Mouse (Mus musculus): Measurements from ENCODE around the gene Il31ra. TPM values are rescaled to one million over a fixed set of nuclear protein-coding genes. Genes with fewer than 3 reads are reported as not detected.
"Not testable (repeated sequence)": the region's sequence is repeated elsewhere in the genome, so short reads cannot be mapped to it uniquely, and the experiment has no call there.

Il31ra gene
- not detected in 2 replicates for polyA plus RNA-seq (2012; ENCODE audit: insufficient read depth, insufficient read length, missing spikeins)

- not testable (repeated sequence) for H3K27ac ChIP-seq (ENCODE audit: insufficient read depth, low read depth, low read length); H3K4me1 ChIP-seq (ENCODE audit: control insufficient read depth, insufficient read depth, low read length); H3K4me3 ChIP-seq (ENCODE audit: insufficient read depth, low read length)
Observed at GRCm38 (mm10) chr13:112594260-112594659, at the start of gene Il31ra. Gene Il31ra (minus strand): TSS chr13:112594360.

GRCm38 (mm10) chr13:112642897-112643296 lies 48.7 kb upstream of the Il31ra start:
- no peaks in the 10 kb centered on the region for H3K4me1 ChIP-seq (ENCODE audit: control insufficient read depth, insufficient read depth, low read length)
- no peak overlapping the region for H3K4me3 ChIP-seq (ENCODE audit: insufficient read depth, low read length)
- TF ChIP-seq CTCF (IDR thresholded peaks at IDR 0.05; ENCODE audit: low read depth, low read length) (no peak), POLR2A (IDR thresholded peaks at IDR 0.05; ENCODE audit: borderline replicate concordance, low read depth, low read length) (no peak)
- no peak overlapping the region for H3K27ac ChIP-seq (ENCODE audit: insufficient read depth, low read depth, low read length)

- Histone ChIP-seq H3K27ac (ENCODE audit: insufficient read depth, low read depth, low read length) (no peak overlapping the region), H3K4me3 (ENCODE audit: insufficient read depth, low read length) (no peak overlapping the region), H3K4me1 (ENCODE audit: control insufficient read depth, insufficient read depth, low read length) (peaks cover 4% of the 10 kb centered on the region)
- TF ChIP-seq POLR2A (IDR thresholded peaks at IDR 0.05; ENCODE audit: borderline replicate concordance, low read depth, low read length) = no peak
- TF ChIP-seq CTCF (IDR thresholded peaks at IDR 0.05; ENCODE audit: low read depth, low read length) = no peak
Observed at GRCm38 (mm10) chr13:112639111-112639510, 45.0 kb upstream of the Il31ra start.

GRCm38 (mm10) chr13:112636498-112636897 lies 42.3 kb upstream of the Il31ra start:
- Histone ChIP-seq H3K4me1 (ENCODE audit: control insufficient read depth, insufficient read depth, low read length) (peaks cover 4% of the 10 kb centered on the region), H3K27ac (ENCODE audit: insufficient read depth, low read depth, low read length) (no peak overlapping the region), H3K4me3 (ENCODE audit: insufficient read depth, low read length) (no peak overlapping the region)
- TF ChIP-seq POLR2A (IDR thresholded peaks at IDR 0.05; ENCODE audit: borderline replicate concordance, low read depth, low read length) (no peak), CTCF (IDR thresholded peaks at IDR 0.05; ENCODE audit: low read depth, low read length) (no peak)

- H3K4me1 ChIP-seq (ENCODE audit: control insufficient read depth, insufficient read depth, low read length) = peaks cover 4% of the 10 kb centered on the region
- H3K4me3 ChIP-seq (ENCODE audit: insufficient read depth, low read length) = no peak overlapping the region
- no peak overlapping the region for H3K27ac ChIP-seq (ENCODE audit: insufficient read depth, low read depth, low read length)
- TF ChIP-seq CTCF (IDR thresholded peaks at IDR 0.05; ENCODE audit: low read depth, low read length) = no peak
- TF ChIP-seq POLR2A (IDR thresholded peaks at IDR 0.05; ENCODE audit: borderline replicate concordance, low read depth, low read length) = no peak
Observed at GRCm38 (mm10) chr13:112635174-112635837, 41.1 kb upstream of the Il31ra start.

- no peak overlapping the region for H3K27ac ChIP-seq (ENCODE audit: insufficient read depth, low read depth, low read length)
- no peak for TF ChIP-seq CTCF (IDR thresholded peaks at IDR 0.05; ENCODE audit: low read depth, low read length)
- no peak for TF ChIP-seq POLR2A (IDR thresholded peaks at IDR 0.05; ENCODE audit: borderline replicate concordance, low read depth, low read length)
- no peaks in the 10 kb centered on the region for H3K4me1 ChIP-seq (ENCODE audit: control insufficient read depth, insufficient read depth, low read length)
- no peak overlapping the region for H3K4me3 ChIP-seq (ENCODE audit: insufficient read depth, low read length)
Observed at GRCm38 (mm10) chr13:112625566-112625965, 31.4 kb upstream of the Il31ra start.

- H3K4me1 ChIP-seq (ENCODE audit: control insufficient read depth, insufficient read depth, low read length) = no peaks in the 10 kb centered on the region
- TF ChIP-seq CTCF (IDR thresholded peaks at IDR 0.05; ENCODE audit: low read depth, low read length) (no peak), POLR2A (IDR thresholded peaks at IDR 0.05; ENCODE audit: borderline replicate concordance, low read depth, low read length) (no peak)
- H3K4me3 ChIP-seq (ENCODE audit: insufficient read depth, low read length) = no peak overlapping the region
- no peak overlapping the region for H3K27ac ChIP-seq (ENCODE audit: insufficient read depth, low read depth, low read length)
Observed at GRCm38 (mm10) chr13:112624622-112625021, 30.5 kb upstream of the Il31ra start.

GRCm38 (mm10) chr13:112623656-112624055 lies 29.5 kb upstream of the Il31ra start:
- Histone ChIP-seq H3K4me3 (ENCODE audit: insufficient read depth, low read length) (no peak overlapping the region), H3K4me1 (ENCODE audit: control insufficient read depth, insufficient read depth, low read length) (no peaks in the 10 kb centered on the region), H3K27ac (ENCODE audit: insufficient read depth, low read depth, low read length) (no peak overlapping the region)
- TF ChIP-seq CTCF (IDR thresholded peaks at IDR 0.05; ENCODE audit: low read depth, low read length) = no peak
- TF ChIP-seq POLR2A (IDR thresholded peaks at IDR 0.05; ENCODE audit: borderline replicate concordance, low read depth, low read length) = no peak

- Histone ChIP-seq H3K4me3 (ENCODE audit: insufficient read depth, low read length) (no peak overlapping the region), H3K27ac (ENCODE audit: insufficient read depth, low read depth, low read length) (no peak overlapping the region), H3K4me1 (ENCODE audit: control insufficient read depth, insufficient read depth, low read length) (no peaks in the 10 kb centered on the region)
- TF ChIP-seq POLR2A (IDR thresholded peaks at IDR 0.05; ENCODE audit: borderline replicate concordance, low read depth, low read length) = no peak
- TF ChIP-seq CTCF (IDR thresholded peaks at IDR 0.05; ENCODE audit: low read depth, low read length) = no peak
Observed at GRCm38 (mm10) chr13:112621592-112621991, 27.4 kb upstream of the Il31ra start.

GRCm38 (mm10) chr13:112608606-112609005 lies 14.4 kb upstream of the Il31ra start:
- TF ChIP-seq POLR2A (IDR thresholded peaks at IDR 0.05; ENCODE audit: borderline replicate concordance, low read depth, low read length) = no peak
- no peak for TF ChIP-seq CTCF (IDR thresholded peaks at IDR 0.05; ENCODE audit: low read depth, low read length)
- no peaks in the 10 kb centered on the region for H3K4me1 ChIP-seq (ENCODE audit: control insufficient read depth, insufficient read depth, low read length)
- no peak overlapping the region for H3K4me3 ChIP-seq (ENCODE audit: insufficient read depth, low read length)
- H3K27ac ChIP-seq (ENCODE audit: insufficient read depth, low read depth, low read length) = no peak overlapping the region

All from bone marrow macrophage, adult 2 months (primary cell).